Mouse (Mus musculus): ENCODE results near the gene Rpf1. TPM values are rescaled to one million over a fixed set of nuclear protein-coding genes. Genes with fewer than 3 reads are reported as not detected.

The Rpf1 gene
- 103 TPM for polyA plus RNA-seq (2017; shearing (Covaris generic))

GRCm38 (mm10) chr3:146520798-146521651 is at the start of gene Rpf1:
Gene Rpf1 (minus strand): TSS chr3:146521429.

DNA sequence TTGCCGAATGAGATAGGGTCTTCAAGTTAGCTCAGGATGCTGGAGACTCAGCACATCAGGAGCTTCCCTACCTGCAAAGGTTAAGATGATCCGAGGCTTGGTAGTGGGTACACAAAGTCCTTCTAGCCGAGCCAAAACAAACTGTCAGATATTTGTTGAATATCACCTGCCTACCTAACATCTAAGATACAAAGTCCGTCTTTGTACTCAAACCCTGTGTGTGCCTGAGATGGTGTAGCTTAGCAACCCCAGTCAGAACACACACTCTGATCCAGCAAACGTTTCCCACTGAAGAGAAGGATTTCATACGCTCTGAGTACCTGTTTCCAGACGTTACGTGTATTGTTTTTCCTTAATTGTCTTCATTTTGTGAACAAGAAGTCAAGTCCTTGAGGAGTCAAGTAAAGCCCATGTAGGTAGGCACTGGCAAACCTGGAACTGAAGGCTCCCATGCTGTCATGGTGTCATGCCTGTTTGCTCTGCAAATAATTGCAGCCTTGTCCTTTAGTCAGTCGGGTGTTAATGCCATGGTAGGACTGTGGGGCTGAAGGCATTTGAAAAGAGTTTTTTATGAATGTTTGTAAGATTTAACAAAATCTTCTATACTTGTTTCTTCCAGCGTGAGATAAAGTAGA is 49.0 kb upstream of the Rpf1 start, which contains the start of gene Uox:
Gene Uox, plus strand, starts transcription at position 279 of the 635 bp plus-strand sequence.

DNA sequence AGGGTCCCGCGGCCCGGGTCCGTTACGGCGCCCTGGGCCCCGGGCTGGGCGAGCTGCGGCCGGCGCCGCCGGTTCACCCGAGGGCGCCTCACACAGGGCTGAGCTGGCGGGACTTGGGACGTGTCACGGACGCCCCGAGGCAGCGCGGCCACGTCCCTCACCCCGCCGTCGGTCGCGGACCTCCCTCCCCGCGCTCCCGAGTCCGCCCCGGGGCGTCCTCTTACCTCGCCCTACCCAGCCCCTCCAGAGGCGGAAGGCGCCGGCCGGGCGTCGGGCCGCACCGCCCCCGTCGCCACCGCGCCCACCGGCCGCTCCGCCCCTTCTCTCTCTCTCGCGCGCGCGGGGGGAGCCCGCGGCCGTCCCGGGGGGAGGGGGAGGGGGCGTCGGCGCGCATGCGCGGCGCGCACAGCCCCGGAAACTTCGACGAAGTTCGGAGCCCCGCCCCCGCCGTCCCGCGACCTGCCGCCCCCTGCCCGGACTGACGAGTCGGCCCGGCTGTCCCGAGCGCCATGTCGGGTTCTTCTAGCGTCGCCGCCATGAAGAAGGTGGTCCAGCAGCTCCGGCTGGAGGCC is 21.7 kb downstream of the Rpf1 start, which contains the start of the genes Spata1 and Gng5:
Gene Spata1, minus strand, starts transcription at position 323 of the 572 bp plus-strand sequence.
Gene Gng5, plus strand, starts transcription at position 377 of the 572 bp plus-strand sequence.

Other genes starting within 250 kb of the Rpf1 start
- gene Ssx2ip, start 116.8 kb downstream of the Rpf1 start, polyA plus RNA-seq (2017; shearing (Covaris generic)), result 4.4 TPM
- 3.4 TPM for gene Ctbs, start 71.6 kb downstream of the Rpf1 start, polyA plus RNA-seq (2017; shearing (Covaris generic))
- 10.2 TPM for gene Spata1, start 21.7 kb downstream of the Rpf1 start, polyA plus RNA-seq (2017; shearing (Covaris generic))
- 402 TPM for gene Gng5, start 21.6 kb downstream of the Rpf1 start, polyA plus RNA-seq (2017; shearing (Covaris generic))
- not detected for gene Uox, start 49.0 kb upstream of the Rpf1 start, polyA plus RNA-seq (2017; shearing (Covaris generic))
- gene Dnase2b, start 94.2 kb upstream of the Rpf1 start, polyA plus RNA-seq (2017; shearing (Covaris generic)), result not detected
- gene 4930503B20Rik, start 129.9 kb upstream of the Rpf1 start, polyA plus RNA-seq (2017; shearing (Covaris generic)), result not detected
- 0.81 TPM for gene Samd13, start 164.2 kb upstream of the Rpf1 start, polyA plus RNA-seq (2017; shearing (Covaris generic))